Mouse (Mus musculus): ENCODE data around the gene Tmem182. TPM values are rescaled to one million over a fixed set of nuclear protein-coding genes. Genes with fewer than 3 reads are reported as not detected.
A peak's percentile ranks its signal among the peaks of the same experiment; 100 is the strongest.

The Tmem182 gene
- polyA plus RNA-seq, 1 experiment, result 2.4 TPM

GRCm38 (mm10) chr1:40883856-40884255 lies 78.5 kb downstream of the Tmem182 start:
- Histone ChIP-seq H3K4me1 (ENCODE audit: control insufficient read depth, insufficient read depth, low read length) (peaks cover 9% of the 10 kb centered on the region), H3K4me3 (ENCODE audit: insufficient read depth, low read depth, low read length) (no peak overlapping the region), H3K27ac (ENCODE audit: insufficient read depth, low read depth, low read length) (no peak overlapping the region), H3K36me3 (ENCODE audit: control insufficient read depth, insufficient read depth, low read length) (no peaks in the 10 kb centered on the region), H3K27me3 (replicated peaks; ENCODE audit: control insufficient read depth, insufficient read depth, low read length) (no peaks in the 10 kb centered on the region)
- DNase-seq, result no peak
- 92% methylated on average over 2 of the region's 2 CpGs for WGBS
- TF ChIP-seq CTCF (conservative IDR thresholded peaks at IDR 0.05; ENCODE audit: insufficient read depth, insufficient read length, low read depth, low read length) (no peak), POLR2A (IDR thresholded peaks at IDR 0.05; ENCODE audit: low read depth, low read length) (no peak)

DNA sequence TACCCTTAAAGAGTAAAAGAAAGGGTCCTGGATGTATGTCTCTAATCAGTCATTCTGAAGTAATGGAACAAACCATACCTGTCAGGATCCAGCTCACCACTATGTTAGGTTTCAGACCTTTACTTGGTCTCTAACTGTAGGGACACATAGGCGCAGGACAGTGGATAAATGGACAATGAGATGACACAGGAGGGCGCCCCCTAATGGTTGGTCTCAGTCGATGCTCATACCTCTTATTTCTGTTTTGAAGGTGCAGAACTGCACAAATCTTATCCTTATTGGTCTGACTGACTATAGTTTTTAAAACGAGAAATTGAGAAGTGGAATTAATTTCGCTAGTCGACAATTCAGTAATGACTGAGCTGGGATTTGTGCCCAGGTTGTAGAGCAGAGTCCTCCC lies 79.5 kb downstream of the Tmem182 start:
- no peaks in the 10 kb centered on the region for H3K27me3 ChIP-seq (replicated peaks; ENCODE audit: control insufficient read depth, insufficient read depth, low read length)
- H3K27ac ChIP-seq (ENCODE audit: insufficient read depth, low read depth, low read length), result no peak overlapping the region
- H3K4me3 ChIP-seq (ENCODE audit: insufficient read depth, low read depth, low read length), result no peak overlapping the region
- no peaks in the 10 kb centered on the region for H3K36me3 ChIP-seq (ENCODE audit: control insufficient read depth, insufficient read depth, low read length)
- 78% methylated on average over 6 of the region's 6 CpGs for WGBS
- peaks cover 9% of the 10 kb centered on the region for H3K4me1 ChIP-seq (ENCODE audit: control insufficient read depth, insufficient read depth, low read length)
- TF ChIP-seq POLR2A (IDR thresholded peaks at IDR 0.05; ENCODE audit: low read depth, low read length), result no peak
- TF ChIP-seq CTCF (conservative IDR thresholded peaks at IDR 0.05; ENCODE audit: insufficient read depth, insufficient read length, low read depth, low read length), result no peak
- no peak for DNase-seq

- no peaks in the 10 kb centered on the region for H3K36me3 ChIP-seq (ENCODE audit: control insufficient read depth, insufficient read depth, low read length)
- no peak overlapping the region; the same call in 1 of the 2 replicates for H3K27ac ChIP-seq (ENCODE audit: insufficient read depth, low read depth, low read length)
- peak; percentile 91 for DNase-seq
- TF ChIP-seq POLR2A (IDR thresholded peaks at IDR 0.05; ENCODE audit: low read depth, low read length) (no peak), CTCF (conservative IDR thresholded peaks at IDR 0.05; ENCODE audit: insufficient read depth, insufficient read length, low read depth, low read length) (no peak; the same call in 1 of the 2 replicates)
- peaks cover 9% of the 10 kb centered on the region for H3K4me1 ChIP-seq (ENCODE audit: control insufficient read depth, insufficient read depth, low read length)
- no peak overlapping the region for H3K4me3 ChIP-seq (ENCODE audit: insufficient read depth, low read depth, low read length)
- WGBS, result 25% methylated on average over 12 of the region's 12 CpGs
- H3K27me3 ChIP-seq (replicated peaks; ENCODE audit: control insufficient read depth, insufficient read depth, low read length), result no peaks in the 10 kb centered on the region
Observed at GRCm38 (mm10) chr1:40887673-40888072, 82.3 kb downstream of the Tmem182 start.

GRCm38 (mm10) chr1:40888396-40889040 lies 83.1 kb downstream of the Tmem182 start:
- Histone ChIP-seq H3K27me3 (replicated peaks; ENCODE audit: control insufficient read depth, insufficient read depth, low read length) (no peaks in the 10 kb centered on the region), H3K4me1 (ENCODE audit: control insufficient read depth, insufficient read depth, low read length) (peaks cover 9% of the 10 kb centered on the region), H3K4me3 (ENCODE audit: insufficient read depth, low read depth, low read length) (no peak overlapping the region), H3K36me3 (ENCODE audit: control insufficient read depth, insufficient read depth, low read length) (no peaks in the 10 kb centered on the region), H3K27ac (ENCODE audit: insufficient read depth, low read depth, low read length) (peak overlapping the region; percentile 96)
- TF ChIP-seq POLR2A (IDR thresholded peaks at IDR 0.05; ENCODE audit: low read depth, low read length) (no peak), CTCF (conservative IDR thresholded peaks at IDR 0.05; ENCODE audit: insufficient read depth, insufficient read length, low read depth, low read length) (no peak)
- 62% methylated on average over 8 of the region's 8 CpGs for WGBS
- DNase-seq, result peak; percentile 64

- Histone ChIP-seq H3K27ac (ENCODE audit: insufficient read depth, low read depth, low read length) (no peak overlapping the region), H3K27me3 (replicated peaks; ENCODE audit: control insufficient read depth, insufficient read depth, low read length) (no peaks in the 10 kb centered on the region), H3K4me3 (ENCODE audit: insufficient read depth, low read depth, low read length) (no peak overlapping the region), H3K4me1 (ENCODE audit: control insufficient read depth, insufficient read depth, low read length) (peaks cover 9% of the 10 kb centered on the region), H3K36me3 (ENCODE audit: control insufficient read depth, insufficient read depth, low read length) (no peaks in the 10 kb centered on the region)
- TF ChIP-seq POLR2A (IDR thresholded peaks at IDR 0.05; ENCODE audit: low read depth, low read length), result no peak
- TF ChIP-seq CTCF (conservative IDR thresholded peaks at IDR 0.05; ENCODE audit: insufficient read depth, insufficient read length, low read depth, low read length), result no peak
- DNase-seq, result no peak
- 74% methylated on average over 14 of the region's 14 CpGs for WGBS
Observed at GRCm38 (mm10) chr1:40889617-40890016, 84.2 kb downstream of the Tmem182 start.

DNA sequence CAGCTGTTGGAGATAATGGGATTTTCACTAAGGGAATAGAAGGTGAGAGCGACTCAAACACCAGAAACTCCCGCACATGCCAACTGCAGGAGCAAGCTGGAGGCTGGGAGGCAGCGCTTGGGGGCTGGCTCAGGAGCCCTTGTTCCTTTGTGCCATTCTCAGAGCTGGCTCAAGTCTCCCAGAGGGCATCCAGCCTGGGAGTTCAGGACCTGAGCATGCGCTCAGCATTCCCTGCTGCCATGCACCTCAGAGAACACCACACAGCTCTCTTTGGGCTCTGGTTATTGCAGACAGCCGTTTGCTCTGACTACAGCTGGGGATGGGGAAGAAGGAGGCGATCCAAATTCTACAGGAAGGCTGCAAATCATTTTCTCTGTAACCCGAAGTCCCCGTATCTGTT lies 84.8 kb downstream of the Tmem182 start:
- WGBS, result 51% methylated on average over 8 of the region's 8 CpGs
- Histone ChIP-seq H3K36me3 (ENCODE audit: control insufficient read depth, insufficient read depth, low read length) (no peaks in the 10 kb centered on the region), H3K4me1 (ENCODE audit: control insufficient read depth, insufficient read depth, low read length) (peaks cover 9% of the 10 kb centered on the region), H3K27ac (ENCODE audit: insufficient read depth, low read depth, low read length) (no peak overlapping the region), H3K4me3 (ENCODE audit: insufficient read depth, low read depth, low read length) (no peak overlapping the region), H3K27me3 (replicated peaks; ENCODE audit: control insufficient read depth, insufficient read depth, low read length) (no peaks in the 10 kb centered on the region)
- peak; percentile 14 for DNase-seq
- TF ChIP-seq POLR2A (IDR thresholded peaks at IDR 0.05; ENCODE audit: low read depth, low read length) (no peak), CTCF (conservative IDR thresholded peaks at IDR 0.05; ENCODE audit: insufficient read depth, insufficient read length, low read depth, low read length) (no peak)

DNA sequence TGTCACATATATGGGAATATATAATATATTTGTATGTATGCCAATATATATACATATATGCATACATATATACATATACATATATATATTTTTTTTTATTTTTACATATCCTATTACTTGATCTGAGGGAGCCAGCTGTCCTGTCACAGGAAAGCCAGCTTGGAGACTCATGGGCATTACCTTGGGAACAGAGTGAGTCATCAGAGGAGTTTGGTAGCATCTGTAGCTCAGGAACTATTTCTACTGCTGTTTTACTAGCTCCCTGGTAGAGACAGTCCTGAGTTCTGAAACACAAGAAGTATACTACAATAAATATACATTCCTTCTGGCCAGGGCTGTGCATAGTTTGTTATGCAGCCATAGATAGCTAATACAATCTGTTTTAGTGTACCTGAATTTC lies 98.3 kb downstream of the Tmem182 start:
- H3K27ac ChIP-seq (ENCODE audit: insufficient read depth, low read depth, low read length), result no peak overlapping the region
- DNase-seq, result no peak
- no peaks in the 10 kb centered on the region for H3K36me3 ChIP-seq (ENCODE audit: control insufficient read depth, insufficient read depth, low read length)
- TF ChIP-seq POLR2A (IDR thresholded peaks at IDR 0.05; ENCODE audit: low read depth, low read length), result no peak
- no peak for TF ChIP-seq CTCF (conservative IDR thresholded peaks at IDR 0.05; ENCODE audit: insufficient read depth, insufficient read length, low read depth, low read length)
- H3K4me3 ChIP-seq (ENCODE audit: insufficient read depth, low read depth, low read length), result no peak overlapping the region
- no peaks in the 10 kb centered on the region for H3K27me3 ChIP-seq (replicated peaks; ENCODE audit: control insufficient read depth, insufficient read depth, low read length)
- no peaks in the 10 kb centered on the region for H3K4me1 ChIP-seq (ENCODE audit: control insufficient read depth, insufficient read depth, low read length)

Other genes starting within 250 kb of the Tmem182 start
- 2.9 and 5.0 TPM in 2 replicates for gene Slc9a4, start 225.5 kb upstream of the Tmem182 start, polyA plus RNA-seq (2012; rRNA removed)
- gene Slc9a2, start 125.0 kb upstream of the Tmem182 start, polyA plus RNA-seq (2012; rRNA removed), result 14.5 and 23.7 TPM in 2 replicates
- gene Mfsd9, start 14.9 kb upstream of the Tmem182 start, polyA plus RNA-seq (2012; rRNA removed), result 10.9 and 13.4 TPM in 2 replicates